Mouse (Mus musculus) MEL (cell line): ENCODE data around the gene Ssr1. TPM values are rescaled to one million over a fixed set of nuclear protein-coding genes. Genes with fewer than 3 reads are reported as not detected.

ENCODE experiments used
- DNase-seq: peaks from one replicate; pipeline ENCODE4 v3.0.0; 2011; ENCODE audit warnings: low read depth, low spot score
- H3K27ac ChIP-seq: 2 replicates; pipeline ENCODE4 v1.5.1; 2012; ENCODE audit warnings: low read depth, mild to moderate bottlenecking, control low read depth, low read length, moderate library complexity; ENCODE audit not compliant: control insufficient read depth
- H3K27me3 ChIP-seq, 2 experiments: fragments of 150-350 bp in 1 of 2; sonication (generic) in 1 of 2; 2 replicates each; pipeline ENCODE4 v1.6.1; 2012; ENCODE audit warnings: low read length in 2 of 2, mild to moderate bottlenecking in 2 of 2, improper control_type of control experiment in 1 of 2, moderate library complexity in 1 of 2; ENCODE audit not compliant: insufficient read depth in 2 of 2, control insufficient read depth in 1 of 2
- H3K36me3 ChIP-seq, 2 experiments: 2 replicates each; pipeline ENCODE4 v1.6.1; 2012 to 2014; ENCODE audit warnings: low read length in 2 of 2, improper control_type of control experiment in 1 of 2, inconsistent platforms in 1 of 2, mild to moderate bottlenecking in 1 of 2; ENCODE audit not compliant: insufficient read depth in 2 of 2, control insufficient read depth in 1 of 2
- H3K4me1 ChIP-seq, 2 experiments: fragments of 150-350 bp in 1 of 2; sonication (generic) in 1 of 2; 2 replicates each; pipeline ENCODE4 v1.6.1; 2012; ENCODE audit warnings: low read length in 2 of 2, improper control_type of control experiment in 1 of 2, mild to moderate bottlenecking in 1 of 2; ENCODE audit not compliant: insufficient read depth in 2 of 2, control insufficient read depth in 1 of 2
- H3K4me3 ChIP-seq, 2 experiments: fragments of 150-350 bp in 1 of 2; sonication (generic) in 1 of 2; 2 replicates each; pipeline ENCODE4 v1.5.1; 2012; ENCODE audit warnings: low read depth in 2 of 2, low read length in 2 of 2, mild to moderate bottlenecking in 2 of 2, moderate library complexity in 2 of 2, control low read depth in 1 of 2, improper control_type of control experiment in 1 of 2; ENCODE audit not compliant: control insufficient read depth in 1 of 2, insufficient read depth in 1 of 2
- H3K79me2 ChIP-seq: 2 replicates; pipeline ENCODE4 v1.6.1; 2012; ENCODE audit warnings: mild to moderate bottlenecking, low read length, moderate library complexity; ENCODE audit not compliant: control insufficient read depth, poor library complexity, insufficient read depth
- H3K9ac ChIP-seq: 2 replicates; pipeline ENCODE4 v1.6.1; 2012; ENCODE audit warnings: low read depth, mild to moderate bottlenecking, control low read depth, low read length, moderate library complexity; ENCODE audit not compliant: control insufficient read depth, poor library complexity, severe bottlenecking
- H3K9me3 ChIP-seq: fragments of 150-350 bp; sonication (generic); replicated peaks from 2 replicates; pipeline ENCODE4 v1.6.1; 2012; ENCODE audit warnings: mild to moderate bottlenecking, low read length, improper control_type of control experiment, moderate library complexity; ENCODE audit not compliant: insufficient read depth
- ELF1 ChIP-seq: IDR thresholded peaks from 2 replicates; pipeline ENCODE4 v1.6.1; 2014; ENCODE audit warnings: low read depth, mild to moderate bottlenecking, inconsistent platforms, low read length, improper control_type of control experiment, moderate library complexity
- ETS1 ChIP-seq: IDR thresholded peaks from 2 replicates; pipeline ENCODE4 v1.6.1; 2012; ENCODE audit warnings: low read depth, mild to moderate bottlenecking, inconsistent platforms, low read length, improper control_type of control experiment, moderate library complexity
- JUND ChIP-seq: IDR thresholded peaks from 2 replicates; pipeline ENCODE4 v1.6.1; 2011; ENCODE audit warnings: low read depth, mild to moderate bottlenecking, improper control_type of control experiment, low read length
- MAX ChIP-seq: IDR thresholded peaks from 2 replicates; pipeline ENCODE4 v1.6.1; 2011; ENCODE audit warnings: low read length, improper control_type of control experiment
- MXI1 ChIP-seq: IDR thresholded peaks from 2 replicates; pipeline ENCODE4 v1.6.1; 2011; ENCODE audit warnings: mild to moderate bottlenecking, low read depth, low read length, improper control_type of control experiment
- NELFE ChIP-seq: IDR thresholded peaks from 2 replicates; pipeline ENCODE4 v1.6.1; 2011; ENCODE audit warnings: low read depth, low read length, improper control_type of control experiment
- RAD21 ChIP-seq: IDR thresholded peaks from 2 replicates; pipeline ENCODE4 v1.6.1; 2011; ENCODE audit warnings: mild to moderate bottlenecking, low read depth, low read length, improper control_type of control experiment
- SIN3A ChIP-seq: IDR thresholded peaks from 2 replicates; pipeline ENCODE4 v1.6.1; 2012; ENCODE audit warnings: low read length, improper control_type of control experiment, inconsistent platforms
- TBP ChIP-seq: IDR thresholded peaks from 2 replicates; pipeline ENCODE4 v1.8.0; 2011; ENCODE audit warnings: low read depth, low read length, improper control_type of control experiment
- USF2 ChIP-seq, 2 experiments: IDR thresholded peaks; 2 replicates each; pipeline ENCODE4 v1.6.1; 2011 to 2012; ENCODE audit warnings: improper control_type of control experiment in 2 of 2, low read length in 2 of 2, borderline replicate concordance in 1 of 2, inconsistent platforms in 1 of 2, low read depth in 1 of 2, mild to moderate bottlenecking in 1 of 2; ENCODE audit not compliant: insufficient read depth in 1 of 2
- ZNF384 ChIP-seq: IDR thresholded peaks from 2 replicates; pipeline ENCODE4 v1.6.1; 2012; ENCODE audit warnings: low read depth, mild to moderate bottlenecking, inconsistent platforms, low read length, improper control_type of control experiment
- polyA plus RNA-seq, 2 experiments: library from polyadenylated mRNA; stranded (reverse) in 1 of 2; unstranded in 1 of 2; fragments of >175 nt in 1 of 2; fragments of >200 nt in 1 of 2; gene quantifications; 2 replicates each; pipeline versions ENCODE4 v1.2.1 to v1.2.4; 2012; ENCODE audit warnings: low replicate concordance in 2 of 2, low read depth in 1 of 2; ENCODE audit not compliant: insufficient read length in 2 of 2, insufficient read depth in 1 of 2, missing spikeins in 1 of 2
- total RNA-seq: library from RNA; depleted of rRNA; stranded (reverse); fragments of 300-350 nt; gene quantifications from 2 replicates; pipeline ENCODE4 v1.2.3, GENCODE M21; 2012

The Ssr1 gene
- total and polyA plus RNA-seq, 3 experiments = 30.9 to 104 (median 77.2) TPM

- no peak overlapping the region for H3K9ac ChIP-seq
- no peaks in the 10 kb centered on the region for H3K4me1 ChIP-seq
- H3K27me3 ChIP-seq = no peaks in the 10 kb centered on the region
- no peak overlapping the region for H3K4me3 ChIP-seq
- no peak for TF ChIP-seq TBP
- TF ChIP-seq JUND = no peak
- no peak for TF ChIP-seq SIN3A
- TF ChIP-seq ETS1 = no peak
- H3K36me3 ChIP-seq = peaks cover 0 to 32% of the 10 kb centered on the region in 2 experiments; a peak in 2 of 4 replicates
- no peaks in the 10 kb centered on the region for H3K9me3 ChIP-seq
- H3K27ac ChIP-seq = no peak overlapping the region
- no peaks in the 10 kb centered on the region for H3K79me2 ChIP-seq
- no peak for DNase-seq
These were observed 70.9 kb downstream of the Ssr1 start for GRCm38 (mm10) chr13:37923091-37923490.

DNA sequence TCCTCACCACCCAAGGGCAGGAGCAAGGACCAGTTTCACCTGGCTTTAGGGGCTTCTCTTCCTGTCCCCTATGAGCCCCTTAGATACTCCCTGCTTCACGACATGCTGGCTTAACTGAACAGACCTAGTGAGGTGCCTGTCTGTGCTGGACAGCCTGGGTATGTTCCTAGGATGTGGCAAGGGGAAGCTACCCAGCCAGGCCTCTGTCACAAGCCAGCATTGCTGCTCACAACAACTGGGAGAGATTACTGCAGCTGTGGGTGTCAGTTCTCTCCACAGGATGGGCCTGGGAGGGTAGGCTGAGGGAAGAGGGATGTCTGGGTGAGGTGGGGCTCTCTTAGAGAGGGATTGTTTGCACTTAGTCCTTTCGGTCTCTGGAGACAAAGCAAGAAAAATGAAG lies 73.3 kb downstream of the Ssr1 start:
- Histone ChIP-seq H3K4me3 (no peak overlapping the region), H3K4me1 (no peaks in the 10 kb centered on the region), H3K27ac (no peak overlapping the region), H3K79me2 (no peaks in the 10 kb centered on the region), H3K9ac (no peak overlapping the region), H3K36me3 (peaks cover 0 to 35% of the 10 kb centered on the region in 2 experiments; a peak in 2 of 4 replicates), H3K9me3 (no peaks in the 10 kb centered on the region), H3K27me3 (no peaks in the 10 kb centered on the region)
- DNase-seq = no peak
- TF ChIP-seq NELFE = no peak

GRCm38 (mm10) chr13:37919711-37920277 lies 74.2 kb downstream of the Ssr1 start:
- H3K4me1 ChIP-seq = no peaks in the 10 kb centered on the region
- no peak for DNase-seq
- no peak overlapping the region for H3K9ac ChIP-seq
- H3K27me3 ChIP-seq = no peaks in the 10 kb centered on the region
- no peaks in the 10 kb centered on the region for H3K9me3 ChIP-seq
- no peaks in the 10 kb centered on the region for H3K79me2 ChIP-seq
- no peak for TF ChIP-seq USF2 (IDR thresholded peaks at IDR 0.05; ENCODE audit: borderline replicate concordance in 1 of 2, insufficient read depth in 1 of 2, low read depth in 1 of 2, low read length in 2 of 2)
- no peak for TF ChIP-seq MXI1
- TF ChIP-seq SIN3A = no peak
- no peak for TF ChIP-seq MAX
- TF ChIP-seq ELF1 = no peak
- no peak for TF ChIP-seq ZNF384
- TF ChIP-seq RAD21 = no peak
- H3K27ac ChIP-seq = no peak overlapping the region
- no peak overlapping the region for H3K4me3 ChIP-seq
- H3K36me3 ChIP-seq = peaks cover 0 to 35% of the 10 kb centered on the region in 2 experiments; a peak in 2 of 4 replicates
